Mouse (Mus musculus) lung, embryonic 16.5 days (tissue): ENCODE results near the gene Ostf1. TPM values are rescaled to one million over a fixed set of nuclear protein-coding genes. Genes with fewer than 3 reads are reported as not detected.

ENCODE experiments used
- ATAC-seq: fragments of 200-750 bp; cut with Nextera tagmentation; 2 replicates; pipeline ENCODE4 v1.8.0; 2017; ENCODE audit warnings: low read depth, mild to moderate bottlenecking, moderate library complexity
- H3K27ac ChIP-seq: fragments of 300-500 bp; sonication (generic); 2 replicates; pipeline ENCODE4 v1.5.1; 2014; ENCODE audit warnings: mild to moderate bottlenecking, control low read depth, low read length
- H3K27me3 ChIP-seq: fragments of 300-500 bp; sonication (generic); 2 replicates; pipeline ENCODE4 v1.6.1; 2014; ENCODE audit warnings: low read depth, low read length, mixed read lengths; ENCODE audit not compliant: control insufficient read depth, insufficient read depth
- H3K36me3 ChIP-seq: fragments of 300-500 bp; sonication (generic); 2 replicates; pipeline ENCODE4 v1.6.1; 2014; ENCODE audit warnings: low read length; ENCODE audit not compliant: control insufficient read depth, insufficient read depth
- H3K4me1 ChIP-seq: fragments of 300-500 bp; sonication (generic); replicated peaks from 2 replicates; pipeline ENCODE4 v1.6.1; 2014; ENCODE audit warnings: low read length, mixed read lengths; ENCODE audit not compliant: control insufficient read depth, insufficient read depth
- H3K4me2 ChIP-seq: fragments of 300-500 bp; sonication (generic); 2 replicates; pipeline ENCODE4 v1.6.1; 2014; ENCODE audit warnings: low read depth, low read length, control low read depth
- H3K4me3 ChIP-seq: fragments of 300-500 bp; sonication (generic); 2 replicates; pipeline ENCODE4 v1.5.1; 2014; ENCODE audit warnings: mild to moderate bottlenecking, low read length, control low read depth
- H3K9ac ChIP-seq: fragments of 300-500 bp; sonication (generic); 2 replicates; pipeline ENCODE4 v1.6.1; 2014; ENCODE audit warnings: low read length, control low read depth
- H3K9me3 ChIP-seq: fragments of 300-500 bp; sonication (generic); 2 replicates; pipeline ENCODE4 v1.6.1; 2016; ENCODE audit warnings: low read length; ENCODE audit not compliant: control insufficient read depth
- WGBS: fragments of 180-500 bp; shearing (Covaris S2); extraction: QIAGEN DNeasy Blood & Tissue Kit; methylation state at CpG from one replicate; pipeline ENCODE4 v1.1.7; 2014; 5-methylcytosine and 5-hydroxymethylcytosine counted together
- polyA plus RNA-seq: library from polyadenylated mRNA; unstranded; fragments of >200 nt; fragmentation: Nextera tagmentation; extraction: Ambion mirVana; gene quantifications from 2 replicates; pipeline ENCODE4 v1.2.1, GENCODE M21; 2015

Ostf1 gene
- polyA plus RNA-seq, 1 experiment from 2014 or later: 111 TPM

- Histone ChIP-seq H3K27me3 (no peaks in the 10 kb centered on the region), H3K4me2 (no peak overlapping the region), H3K36me3 (no peaks in the 10 kb centered on the region), H3K9me3 (no peaks in the 10 kb centered on the region), H3K4me1 (peaks cover 10% of the 10 kb centered on the region), H3K27ac (no peak overlapping the region), H3K4me3 (no peak overlapping the region), H3K9ac (no peak overlapping the region)
- 32% methylated on average over 5 of the region's 5 CpGs for WGBS
- ATAC-seq: no peak
Measured at GRCm38 (mm10) chr19:18573907-18574306, 57.7 kb downstream of the Ostf1 start.

- no peak overlapping the region for H3K4me3 ChIP-seq
- H3K9me3 ChIP-seq: no peaks in the 10 kb centered on the region
- H3K36me3 ChIP-seq: no peaks in the 10 kb centered on the region
- ATAC-seq: no peak
- no peak overlapping the region for H3K9ac ChIP-seq
- WGBS: 33% methylated on average over 3 of the region's 3 CpGs
- H3K4me2 ChIP-seq: no peak overlapping the region
- H3K4me1 ChIP-seq: peaks cover 6% of the 10 kb centered on the region
- no peak overlapping the region for H3K27ac ChIP-seq
- no peaks in the 10 kb centered on the region for H3K27me3 ChIP-seq
Measured at GRCm38 (mm10) chr19:18573443-18573842, 58.2 kb downstream of the Ostf1 start.

GRCm38 (mm10) chr19:18569496-18569895 lies 62.1 kb downstream of the Ostf1 start:
- Histone ChIP-seq H3K4me3 (no peak overlapping the region), H3K27ac (no peak overlapping the region), H3K36me3 (no peaks in the 10 kb centered on the region), H3K4me2 (no peak overlapping the region), H3K9ac (no peak overlapping the region), H3K9me3 (no peaks in the 10 kb centered on the region), H3K27me3 (no peaks in the 10 kb centered on the region), H3K4me1 (no peaks in the 10 kb centered on the region)
- 97% methylated on average over 1 of the region's 1 CpGs for WGBS
- no peak for ATAC-seq

- Histone ChIP-seq H3K9me3 (no peaks in the 10 kb centered on the region), H3K4me2 (no peak overlapping the region), H3K4me1 (no peaks in the 10 kb centered on the region), H3K9ac (no peak overlapping the region), H3K27me3 (no peaks in the 10 kb centered on the region), H3K36me3 (no peaks in the 10 kb centered on the region), H3K27ac (no peak overlapping the region), H3K4me3 (no peak overlapping the region)
- ATAC-seq: no peak
- 50% methylated on average over 3 of the region's 3 CpGs for WGBS
Measured at GRCm38 (mm10) chr19:18568828-18569430, 62.7 kb downstream of the Ostf1 start.

GRCm38 (mm10) chr19:18567936-18568827 lies 63.4 kb downstream of the Ostf1 start:
- Histone ChIP-seq H3K9me3 (no peaks in the 10 kb centered on the region), H3K4me2 (no peak overlapping the region), H3K4me1 (no peaks in the 10 kb centered on the region), H3K4me3 (no peak overlapping the region), H3K9ac (no peak overlapping the region), H3K27me3 (no peaks in the 10 kb centered on the region), H3K27ac (no peak overlapping the region), H3K36me3 (no peaks in the 10 kb centered on the region)
- 81% methylated on average over 12 of the region's 12 CpGs for WGBS
- ATAC-seq: no peak

- Histone ChIP-seq H3K4me3 (no peak overlapping the region), H3K36me3 (no peaks in the 10 kb centered on the region), H3K9me3 (no peaks in the 10 kb centered on the region), H3K27ac (no peak overlapping the region), H3K4me2 (no peak overlapping the region), H3K27me3 (no peaks in the 10 kb centered on the region), H3K4me1 (no peaks in the 10 kb centered on the region), H3K9ac (no peak overlapping the region)
- 91% methylated on average over 11 of the region's 11 CpGs for whole genome bisulfite sequencing
- ATAC-seq: no peak
Measured at GRCm38 (mm10) chr19:18567501-18567900, 64.1 kb downstream of the Ostf1 start.

GRCm38 (mm10) chr19:18557708-18558107 lies 73.9 kb downstream of the Ostf1 start:
- Histone ChIP-seq H3K4me1 (no peaks in the 10 kb centered on the region), H3K27me3 (no peaks in the 10 kb centered on the region), H3K4me2 (no peak overlapping the region), H3K9ac (no peak overlapping the region), H3K4me3 (no peak overlapping the region), H3K36me3 (no peaks in the 10 kb centered on the region), H3K9me3 (no peaks in the 10 kb centered on the region), H3K27ac (no peak overlapping the region)
- 74% methylated on average over 1 of the region's 1 CpGs for WGBS
- ATAC-seq: no peak

GRCm38 (mm10) chr19:18555645-18556044 lies 76.0 kb downstream of the Ostf1 start:
- H3K4me1 ChIP-seq: no peaks in the 10 kb centered on the region

GRCm38 (mm10) chr19:18548668-18549067 lies 83.0 kb downstream of the Ostf1 start:
- Histone ChIP-seq H3K4me3 (no peak overlapping the region), H3K9ac (no peak overlapping the region), H3K4me2 (no peak overlapping the region), H3K27ac (no peak overlapping the region), H3K4me1 (no peaks in the 10 kb centered on the region), H3K9me3 (no peaks in the 10 kb centered on the region), H3K36me3 (no peaks in the 10 kb centered on the region), H3K27me3 (no peaks in the 10 kb centered on the region)
- 0 out of 2 replicates have a peak, but pooled peaks have one; percentile 20 for ATAC-seq
- 8% methylated on average over 4 of the region's 4 CpGs for WGBS

More at GRCm38 (mm10) chr19:18555645-18556044, 76.0 kb downstream of the Ostf1 start:
- Histone ChIP-seq H3K4me2 (no peak overlapping the region), H3K27me3 (no peaks in the 10 kb centered on the region), H3K9ac (no peak overlapping the region), H3K4me3 (no peak overlapping the region), H3K27ac (no peak overlapping the region), H3K36me3 (no peaks in the 10 kb centered on the region), H3K9me3 (no peaks in the 10 kb centered on the region)
- whole genome bisulfite sequencing: 85% methylated on average over 2 of the region's 2 CpGs
- ATAC-seq: no peak
